Mouse (Mus musculus): ENCODE measurements around the gene Mall.

DNA sequence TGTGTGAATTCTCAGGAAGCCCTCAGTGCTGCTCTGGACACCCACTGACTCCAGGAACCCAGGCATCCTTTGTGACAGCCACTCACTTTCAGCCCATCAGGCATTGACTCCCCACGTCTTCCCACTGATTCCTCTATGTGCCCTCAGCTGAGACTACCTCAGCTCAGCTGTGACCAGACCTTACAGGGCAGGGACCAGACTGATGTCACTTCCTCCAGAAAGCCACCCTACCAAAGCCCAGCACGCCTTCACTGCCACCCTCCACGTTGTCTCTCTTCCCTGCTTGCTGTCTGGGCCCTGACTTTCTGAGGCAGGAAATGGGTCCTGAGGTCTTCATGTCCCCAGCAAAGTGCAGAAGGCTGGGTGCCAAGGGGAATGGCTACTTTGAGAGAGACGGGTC, 6.5 kb downstream of the Mall start:
- no peak for TF ChIP-seq EP300 (IDR thresholded peaks at IDR 0.05; ENCODE audit: low read depth)
- no peak for TF ChIP-seq CTCF (IDR thresholded peaks at IDR 0.05; ENCODE audit: low read depth)
